18 mouse cellular contexts compared by ENCODE assay signal in the genomic region with DNA sequence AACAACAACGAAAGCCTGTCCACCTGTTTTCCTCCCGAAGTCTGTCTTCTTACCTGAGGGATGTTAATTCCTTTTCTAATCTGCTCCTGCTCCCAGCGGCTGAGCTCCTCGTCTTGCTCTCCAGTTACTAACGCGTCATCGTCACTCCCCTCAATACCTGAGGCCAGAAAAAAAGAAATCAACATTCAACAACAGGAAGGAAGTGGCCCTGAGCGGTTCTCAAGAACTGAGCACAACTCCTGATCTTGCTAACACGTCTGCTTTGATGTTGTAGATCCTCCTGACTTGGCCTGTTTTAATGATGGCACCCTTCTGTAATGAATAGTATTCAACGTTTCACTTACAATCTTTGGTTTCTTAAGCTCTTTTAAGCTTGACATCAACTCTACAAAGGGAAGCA. TPM values are rescaled to one million over a fixed set of nuclear protein-coding genes. Genes with fewer than 3 reads are reported as not detected.
"Had no signal": no experiment of that assay in that cellular context is flagged by ENCODE, and none has a peak within 500 bp of the region (broad histone marks: within the 10 kb centered on the region; RNA-seq: fewer than 3 reads in every experiment).

No protein-coding gene starts in this region.

- H3K9me3 ChIP-seq: midbrain, embryonic 10.5 days; midbrain, embryonic 12.5 days; midbrain, embryonic 15.5 days; neural tube, embryonic 12.5 days; stomach, embryonic 15.5 days had no signal

- H3K9ac ChIP-seq: lung, embryonic 14.5 days; midbrain, embryonic 12.5 days; midbrain, embryonic 15.5 days; neural tube, embryonic 12.5 days; stomach, embryonic 15.5 days had no signal

- H3K4me2 ChIP-seq: lung, embryonic 14.5 days; midbrain, embryonic 12.5 days; midbrain, embryonic 15.5 days; neural tube, embryonic 12.5 days; stomach, embryonic 15.5 days had no signal

- H3K4me1 ChIP-seq: midbrain, embryonic 10.5 days; midbrain, embryonic 12.5 days; midbrain, embryonic 15.5 days; neural tube, embryonic 12.5 days; stomach, embryonic 15.5 days had no signal

- H3K27me3 ChIP-seq: midbrain, embryonic 12.5 days; midbrain, embryonic 15.5 days; neural tube, embryonic 12.5 days; stomach, embryonic 15.5 days had no signal

- DNase-seq: lung, adult 18-20 months; lung, embryonic 14.5 days; lung, postnatal 10 days; lung, postnatal 4 days; right cerebral cortex, postnatal 14 days; thymus, adult 2 months; thymus, postnatal 25 days; thymus, postnatal 4 days had no signal

- H3K4me3 ChIP-seq: midbrain, embryonic 10.5 days; midbrain, embryonic 12.5 days; midbrain, embryonic 15.5 days; neural tube, embryonic 12.5 days; stomach, embryonic 15.5 days had no signal

- H3K27ac ChIP-seq: midbrain, embryonic 10.5 days; midbrain, embryonic 12.5 days; midbrain, embryonic 15.5 days; neural tube, embryonic 12.5 days; stomach, embryonic 15.5 days; stomach, postnatal 0 days had no signal

- ATAC-seq: midbrain, embryonic 15.5 days had no signal

RNA-seq across cellular contexts. Expression of gene 4932438H23Rik, which starts 59.1 kb away (rescaled TPM):
- total RNA-seq: megakaryocyte-erythroid progenitor cell, adult 5-6 weeks; monocyte, adult 5-6 weeks had no signal
- polyA plus RNA-seq: liver, embryonic 16.5 days; midbrain, embryonic 10.5 days; spleen, adult 2 months had no signal
